Mouse (Mus musculus): ENCODE measurements at regions not wholly inside any gene's neighbourhood (a gene's known extent, or its start where the extent isn't known, plus 50 kb on each side); places are given as distances from the start of the nearest gene placed in this dataset.

DNA sequence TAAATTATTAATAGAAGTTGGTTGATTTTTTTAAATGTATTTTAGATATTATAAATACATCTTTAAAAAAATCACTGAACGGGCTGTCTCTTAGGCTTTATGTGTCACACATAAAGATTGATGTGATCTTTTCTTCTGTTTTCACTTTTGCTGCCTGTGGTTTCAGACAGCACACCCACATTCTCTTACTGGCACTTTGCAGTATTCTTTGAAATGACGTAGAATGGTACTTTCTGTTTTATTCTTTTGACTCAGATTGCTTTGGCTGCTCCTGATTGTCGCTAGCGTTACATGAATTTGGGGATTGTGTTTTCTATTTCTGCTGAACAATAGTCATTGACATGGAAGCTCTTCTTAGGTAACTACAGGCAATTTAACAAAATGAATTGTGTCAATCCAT is 415.4 kb upstream of the Rag2 start:
- DNase-seq, result no peak

GRCm38 (mm10) chr2:101220759-101221158 is 403.8 kb upstream of the Rag2 start:
- DNase-seq, result no peak

- DNase-seq, result no peak
Observed at GRCm38 (mm10) chr2:101242983-101243382, 381.5 kb upstream of the Rag2 start.

DNA sequence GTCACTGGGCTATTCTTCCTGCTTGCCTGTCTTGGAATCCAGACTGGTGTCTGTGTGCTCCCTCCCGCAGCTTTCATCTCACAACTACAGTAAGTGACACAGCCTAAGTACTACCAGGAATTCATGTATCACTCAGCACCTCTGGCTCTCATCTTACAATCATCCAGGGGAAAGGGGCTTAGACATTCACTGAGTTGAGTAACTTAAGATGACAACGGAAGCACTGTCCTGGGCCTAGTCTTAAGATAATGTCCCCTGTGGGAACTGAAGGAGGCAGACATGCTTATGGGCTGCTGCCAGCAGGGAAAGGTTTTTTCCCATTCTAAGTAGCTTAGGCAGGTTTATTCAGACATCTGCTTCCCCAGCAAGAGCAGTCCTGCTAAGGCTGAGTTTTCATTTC is 377.4 kb upstream of the Rag2 start:
- DNase-seq, result no peak

- no peak for DNase-seq
Observed at GRCm38 (mm10) chr2:101252228-101252627, 372.3 kb upstream of the Rag2 start.

DNA sequence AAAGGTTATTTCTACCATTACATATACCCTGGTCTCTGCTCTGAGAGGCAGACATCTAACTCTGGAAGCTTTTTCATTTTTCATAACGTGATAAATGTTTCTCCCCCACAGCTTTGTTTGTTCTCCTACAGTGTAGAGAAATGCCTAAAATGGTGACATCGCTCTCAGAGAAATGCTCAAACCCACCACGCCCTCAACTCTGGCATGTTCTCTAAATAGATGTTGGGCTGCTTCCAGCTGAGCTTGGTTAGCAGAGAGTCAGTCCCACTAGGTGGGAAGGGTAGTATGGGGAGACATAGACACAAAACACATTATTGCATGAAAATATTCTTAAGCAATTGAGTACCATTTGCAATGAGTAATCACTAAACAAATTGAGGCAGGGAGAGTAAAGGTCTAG is 368.1 kb upstream of the Rag2 start:
- no peak for DNase-seq

DNA sequence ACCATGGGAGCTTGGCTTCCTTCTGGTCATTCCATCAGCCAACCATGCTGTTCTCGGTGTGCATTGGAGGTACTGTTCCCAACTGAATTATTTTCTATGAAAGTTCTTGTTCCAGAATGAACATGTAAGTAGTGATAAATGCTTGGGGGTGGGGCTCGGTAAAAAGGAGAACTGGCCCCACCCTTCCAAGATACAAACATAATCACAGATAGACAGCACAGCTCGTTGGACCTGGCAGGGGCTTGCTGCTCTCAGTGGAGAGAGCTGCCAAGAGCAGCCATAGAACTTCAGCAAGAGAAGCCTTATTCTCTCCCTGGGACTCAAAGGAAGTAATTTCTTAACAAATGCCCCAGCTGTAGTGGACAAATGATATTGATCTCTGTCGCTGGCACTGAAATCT is 360.6 kb upstream of the Rag2 start:
- no peak for DNase-seq

- no peak for DNase-seq
Observed at GRCm38 (mm10) chr2:101266685-101267374, 357.7 kb upstream of the Rag2 start.

GRCm38 (mm10) chr2:101274045-101274664 is 350.4 kb upstream of the Rag2 start:
- DNase-seq, result no peak

GRCm38 (mm10) chr2:101284886-101285285 is 339.6 kb upstream of the Rag2 start:
- no peak for DNase-seq

DNA sequence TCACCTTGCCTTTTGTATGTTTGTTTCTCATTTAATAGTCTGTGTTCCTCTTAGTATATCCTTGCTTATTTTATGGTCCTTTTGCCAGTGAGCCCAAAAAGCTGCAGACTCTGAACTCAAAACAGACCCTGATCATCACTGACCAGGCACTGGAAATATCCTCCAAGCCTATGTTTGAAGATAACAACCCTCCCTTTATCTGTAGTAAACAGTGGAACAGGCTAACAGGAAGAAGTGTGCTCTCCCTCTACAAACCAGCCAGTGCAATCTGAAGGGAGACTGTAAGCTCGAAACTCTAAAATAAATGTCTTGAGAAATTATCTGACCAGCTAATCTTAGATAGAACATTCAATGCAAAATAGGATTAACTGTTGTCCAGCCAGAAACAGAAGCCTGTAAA is 336.4 kb upstream of the Rag2 start:
- DNase-seq, result no peak

- DNase-seq, result peak; percentile 29 to 38
Observed at GRCm38 (mm10) chr2:101289168-101289567, 335.4 kb upstream of the Rag2 start.

DNA sequence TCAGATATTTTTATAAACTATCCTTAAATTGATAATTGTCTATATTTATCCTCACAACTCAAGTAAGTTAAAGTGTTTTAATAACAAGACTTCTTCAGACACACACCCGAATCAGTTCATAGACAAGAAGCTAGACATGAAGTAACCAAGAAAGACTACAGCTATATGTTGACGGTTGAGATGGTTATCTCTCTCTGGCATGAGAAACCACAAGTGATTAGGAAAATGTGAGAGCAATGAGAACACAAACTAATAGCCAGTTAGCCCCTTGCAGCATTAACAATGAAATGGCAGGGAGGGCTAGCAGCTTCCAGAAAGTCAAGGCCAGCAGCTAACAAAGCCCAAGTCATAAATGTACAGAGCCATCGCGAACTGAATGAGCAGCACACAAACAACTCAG is 333.8 kb upstream of the Rag2 start:
- DNase-seq, result no peak

GRCm38 (mm10) chr2:101295678-101296368 is 328.7 kb upstream of the Rag2 start:
- DNase-seq, result peak; percentile 2 to 8

- no peak for DNase-seq
Observed at GRCm38 (mm10) chr2:101296369-101296682, 328.2 kb upstream of the Rag2 start.

DNA sequence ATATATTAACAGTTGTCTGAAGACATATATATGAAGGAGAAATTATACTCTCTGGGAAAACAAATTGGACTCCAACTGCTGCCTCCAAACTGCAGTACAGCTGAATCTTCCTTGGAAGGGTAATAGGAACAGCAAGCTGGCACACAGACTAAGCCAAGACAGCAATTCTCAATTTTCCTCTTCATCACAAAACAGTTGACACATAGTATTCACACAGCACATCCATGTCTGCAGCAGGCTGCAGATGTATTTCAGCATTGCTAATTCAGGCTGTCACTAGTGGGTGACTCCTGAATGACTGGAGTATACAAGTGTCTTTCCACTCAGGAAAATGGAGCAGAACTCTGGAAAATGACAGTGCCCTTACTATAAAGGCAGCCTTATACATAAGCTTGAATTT is 327.7 kb upstream of the Rag2 start:
- DNase-seq, result no peak

DNA sequence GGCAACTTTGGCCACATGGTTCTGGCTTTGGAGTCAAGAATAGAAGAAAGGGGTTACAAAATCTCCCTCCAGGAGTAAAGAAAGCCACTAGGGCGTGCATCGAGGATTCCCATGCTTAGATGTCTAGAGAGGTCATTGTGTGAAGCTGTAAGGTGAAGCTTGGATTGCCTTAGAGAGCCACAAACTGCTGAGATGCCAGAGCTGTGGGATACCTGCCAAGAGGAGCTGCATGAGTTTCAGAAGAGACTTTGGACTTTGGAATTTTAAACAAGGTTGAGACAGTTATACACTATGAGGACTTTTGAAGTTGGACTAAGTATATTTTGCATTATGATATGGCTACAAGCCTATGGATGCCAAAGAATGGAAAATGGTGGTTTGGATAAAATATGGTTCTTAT is 325.4 kb upstream of the Rag2 start:
- DNase-seq, result no peak

- no peak for DNase-seq
Observed at GRCm38 (mm10) chr2:101300106-101300505, 324.4 kb upstream of the Rag2 start.

- DNase-seq, result peak; percentile 12 to 25
Observed at GRCm38 (mm10) chr2:101321286-101321914, 303.1 kb upstream of the Rag2 start.

DNA sequence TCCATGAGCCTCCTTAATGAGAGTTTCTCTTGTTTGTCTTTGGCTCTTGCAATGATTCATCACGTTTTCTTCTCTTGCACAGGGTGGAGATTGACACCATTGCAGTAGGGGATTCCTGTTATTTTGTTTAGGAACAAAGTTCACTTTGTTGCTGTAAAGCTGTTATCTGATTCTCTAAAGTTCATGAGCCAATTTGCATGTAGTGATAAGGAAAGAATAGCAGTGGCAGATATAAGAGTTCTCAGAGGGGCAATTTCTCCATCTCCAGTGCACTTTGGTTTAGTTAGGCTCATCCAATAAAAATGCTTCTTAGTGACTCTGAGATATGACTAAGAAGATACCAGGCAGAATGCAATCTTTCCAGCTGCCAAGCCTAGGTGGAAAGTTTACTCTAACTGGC is 267.8 kb upstream of the Rag2 start:
- DNase-seq, result no peak

DNA sequence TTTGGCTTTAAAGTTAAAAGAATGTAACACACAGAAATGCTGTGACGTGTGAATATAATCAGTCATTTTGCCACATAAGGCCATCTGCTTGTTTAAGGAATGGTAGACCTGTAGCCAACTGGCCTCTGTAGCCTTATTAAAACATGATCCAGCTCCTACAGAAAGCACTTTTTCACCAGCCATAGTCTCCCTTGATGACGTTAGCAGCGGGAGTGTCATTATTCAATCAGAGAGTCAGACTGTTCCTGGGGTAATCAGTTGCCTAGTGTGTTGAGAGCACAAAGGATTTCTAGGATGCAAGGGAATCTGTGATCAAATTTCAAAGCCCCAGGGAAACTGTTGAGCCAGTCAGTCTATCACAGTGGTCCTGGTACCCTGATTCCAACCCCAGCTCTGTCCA is 260.3 kb upstream of the Rag2 start:
- no peak for DNase-seq

DNA sequence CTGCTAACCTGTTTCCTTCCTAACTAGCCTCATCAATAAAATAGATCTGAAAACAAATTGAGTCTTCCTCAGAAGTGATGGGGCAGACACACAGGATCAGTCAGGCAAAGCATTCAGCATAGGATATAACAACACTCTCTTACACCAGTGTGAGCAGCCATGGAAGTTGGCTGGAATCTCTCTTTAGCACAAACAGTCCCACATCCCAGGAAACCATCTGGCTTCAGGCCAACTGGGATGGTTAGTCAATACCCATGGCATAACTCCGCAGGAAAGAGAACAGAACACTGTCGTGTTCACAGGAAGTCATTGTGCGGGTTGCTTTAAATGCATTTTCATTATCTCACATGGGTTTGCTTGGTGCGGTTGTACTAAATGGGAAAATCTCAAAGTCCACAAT is 256.2 kb upstream of the Rag2 start:
- peak in 1 of 2 experiments; percentile 3 for DNase-seq

- no peak for DNase-seq
Observed at GRCm38 (mm10) chr2:101370991-101371736, 253.4 kb upstream of the Rag2 start.

All from kidney, postnatal 4 days (tissue).